Mouse (Mus musculus): Measurements from ENCODE around the gene Arl15.

Gene Arl15

DNA sequence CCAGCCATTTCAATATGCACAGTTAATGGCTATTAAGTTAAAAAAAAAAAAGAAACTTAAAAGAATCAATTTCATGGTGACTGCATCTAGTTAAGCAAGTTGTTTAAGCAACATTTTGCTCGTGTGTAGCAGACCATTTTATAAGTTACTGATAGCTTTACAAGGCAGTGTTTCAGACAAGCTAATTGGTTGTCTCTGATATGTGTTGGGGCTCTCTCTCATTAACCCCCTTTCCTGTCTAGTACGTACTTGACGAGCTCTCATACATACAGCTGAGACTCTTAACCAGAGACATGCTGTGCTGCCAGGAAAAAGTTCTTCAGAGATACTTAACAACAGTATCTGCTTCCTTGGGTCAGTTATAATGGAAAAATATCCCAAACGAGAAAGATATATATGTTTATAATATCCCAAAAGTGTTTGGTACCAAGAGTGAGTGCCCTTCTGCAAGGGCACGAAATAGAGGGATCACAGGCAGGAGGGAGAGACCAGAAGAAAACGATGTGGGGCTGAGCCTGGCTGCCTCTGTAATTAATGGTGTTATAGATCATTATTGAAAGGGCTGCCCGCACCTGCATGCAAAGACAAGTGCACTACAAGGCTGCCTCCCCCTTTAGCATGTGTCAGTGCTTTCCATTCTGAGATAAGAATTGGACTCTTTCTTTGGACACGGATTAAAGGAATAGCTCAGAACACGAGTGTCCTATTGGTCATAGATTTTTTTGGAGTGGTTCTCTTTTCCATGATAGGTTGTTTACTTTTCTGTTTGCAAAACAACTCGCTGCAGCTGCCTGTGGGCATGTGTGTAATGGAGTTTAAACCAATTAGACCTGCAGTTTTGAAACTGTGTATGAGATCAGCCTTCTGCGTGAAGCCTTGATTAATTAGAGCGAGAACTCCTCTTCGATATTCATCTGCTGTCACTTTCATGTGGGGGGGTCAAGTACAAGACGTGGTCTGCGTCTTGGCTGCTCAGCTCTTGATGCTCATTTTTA lies 350.0 kb downstream of the Arl15 start:
- no peak for TF ChIP-seq GATA4 (IDR thresholded peaks at IDR 0.05; ENCODE audit: insufficient replicate concordance, low read length)

DNA sequence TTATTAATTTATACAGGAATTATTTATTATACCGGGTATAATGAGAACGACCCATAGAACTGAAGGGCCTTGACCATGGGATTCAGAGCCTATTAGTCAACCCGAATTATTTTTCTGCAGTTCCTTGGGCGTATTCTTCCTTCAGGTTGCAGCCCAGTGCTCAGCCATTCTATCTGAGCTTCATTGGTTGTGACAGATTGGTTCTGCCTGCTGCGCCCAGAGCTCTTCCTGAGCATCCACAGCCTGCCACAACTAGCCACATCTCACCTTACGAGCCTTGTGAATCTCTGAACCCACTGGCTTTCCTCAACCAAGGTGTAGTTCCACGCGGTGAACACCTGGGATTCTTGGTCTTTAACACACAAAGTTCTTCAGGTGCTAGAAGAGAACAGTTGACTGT lies 350.9 kb downstream of the Arl15 start:
- TF ChIP-seq GATA4 (IDR thresholded peaks at IDR 0.05; ENCODE audit: insufficient replicate concordance, low read length), result no peak

DNA sequence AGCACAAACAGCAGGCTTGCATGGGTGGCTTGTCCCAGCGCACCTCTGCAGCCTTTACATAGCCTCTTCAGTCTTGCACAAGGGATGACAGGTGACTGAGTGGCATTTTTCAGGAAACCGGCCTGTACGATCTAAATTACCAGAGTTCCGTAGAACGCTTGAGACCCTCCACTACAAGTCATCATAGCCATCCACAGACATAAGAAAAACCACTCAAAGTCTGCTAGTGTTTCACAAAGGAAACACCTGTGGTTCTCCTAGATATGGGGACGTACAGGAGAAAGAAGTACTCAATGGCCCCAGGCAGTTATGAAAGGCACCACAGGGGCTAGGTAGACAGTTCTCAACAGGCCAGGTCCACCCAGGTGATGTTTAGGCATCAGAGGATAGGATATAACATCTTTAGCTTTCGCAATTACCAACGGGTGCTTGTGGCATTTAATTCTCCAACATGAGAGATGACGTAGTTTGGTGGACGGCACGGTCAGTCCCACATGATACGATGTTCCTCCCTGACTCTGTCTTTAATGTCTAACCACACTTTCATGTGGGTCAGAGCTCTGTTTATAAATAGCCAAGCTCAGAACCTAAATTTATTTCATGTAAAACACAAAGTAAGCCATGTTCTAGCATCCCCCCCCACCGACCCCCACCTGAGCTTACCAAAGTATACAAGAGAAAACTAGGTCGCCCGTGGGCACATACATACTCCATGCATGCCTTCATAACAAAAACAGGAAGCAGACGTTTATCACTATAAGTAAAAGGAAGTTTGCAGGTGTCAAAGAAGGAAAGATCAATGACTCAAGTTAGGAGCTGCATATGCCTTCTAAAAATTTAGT lies 356.8 kb downstream of the Arl15 start:
- no peak for TF ChIP-seq GATA4 (IDR thresholded peaks at IDR 0.05; ENCODE audit: insufficient replicate concordance, low read length)

DNA sequence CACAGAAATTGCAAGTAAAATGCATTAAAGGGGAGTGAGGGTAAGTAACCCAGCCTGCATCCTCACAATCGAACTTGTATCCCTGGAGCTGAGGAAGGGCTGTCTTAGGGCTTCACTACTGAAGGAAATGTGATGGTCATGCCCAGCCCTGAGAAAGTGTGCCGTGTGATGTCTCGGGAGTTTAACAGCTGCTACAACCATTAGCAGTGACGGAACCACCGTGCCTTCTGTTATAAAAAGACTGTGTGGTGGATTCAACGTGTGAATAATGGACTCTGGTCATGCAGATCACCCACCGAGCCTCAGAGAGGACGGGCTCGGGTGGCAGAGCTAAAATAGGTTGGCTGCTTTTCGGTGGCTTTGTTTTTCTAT lies 357.4 kb downstream of the Arl15 start:
- TF ChIP-seq GATA4 (IDR thresholded peaks at IDR 0.05; ENCODE audit: insufficient replicate concordance, low read length), result no peak

DNA sequence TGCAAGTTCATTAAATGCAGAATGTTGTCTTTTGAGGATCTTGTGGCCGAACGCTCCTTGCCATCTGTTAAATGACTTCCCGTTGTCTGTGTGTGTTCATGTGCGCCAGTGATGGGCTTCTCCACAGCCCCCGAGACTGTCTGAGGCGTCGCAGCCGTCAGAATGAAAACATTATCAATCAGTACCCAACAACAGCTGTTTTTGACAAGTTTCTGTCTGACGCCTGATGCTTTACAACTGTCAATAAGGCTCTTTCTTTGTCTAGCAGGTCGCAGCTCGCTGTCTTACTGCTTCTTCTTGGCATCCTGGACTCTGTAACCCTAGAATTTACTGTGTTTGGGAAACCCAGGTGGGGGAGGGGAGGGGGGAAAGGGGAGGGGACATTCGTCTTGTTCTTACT lies 362.4 kb downstream of the Arl15 start:
- no peak for TF ChIP-seq GATA4 (IDR thresholded peaks at IDR 0.05; ENCODE audit: insufficient replicate concordance, low read length)

- no peak for TF ChIP-seq GATA4 (IDR thresholded peaks at IDR 0.05; ENCODE audit: insufficient replicate concordance, low read length)
Measured at GRCm38 (mm10) chr13:114158111-114158730, 363.9 kb downstream of the Arl15 start.

DNA sequence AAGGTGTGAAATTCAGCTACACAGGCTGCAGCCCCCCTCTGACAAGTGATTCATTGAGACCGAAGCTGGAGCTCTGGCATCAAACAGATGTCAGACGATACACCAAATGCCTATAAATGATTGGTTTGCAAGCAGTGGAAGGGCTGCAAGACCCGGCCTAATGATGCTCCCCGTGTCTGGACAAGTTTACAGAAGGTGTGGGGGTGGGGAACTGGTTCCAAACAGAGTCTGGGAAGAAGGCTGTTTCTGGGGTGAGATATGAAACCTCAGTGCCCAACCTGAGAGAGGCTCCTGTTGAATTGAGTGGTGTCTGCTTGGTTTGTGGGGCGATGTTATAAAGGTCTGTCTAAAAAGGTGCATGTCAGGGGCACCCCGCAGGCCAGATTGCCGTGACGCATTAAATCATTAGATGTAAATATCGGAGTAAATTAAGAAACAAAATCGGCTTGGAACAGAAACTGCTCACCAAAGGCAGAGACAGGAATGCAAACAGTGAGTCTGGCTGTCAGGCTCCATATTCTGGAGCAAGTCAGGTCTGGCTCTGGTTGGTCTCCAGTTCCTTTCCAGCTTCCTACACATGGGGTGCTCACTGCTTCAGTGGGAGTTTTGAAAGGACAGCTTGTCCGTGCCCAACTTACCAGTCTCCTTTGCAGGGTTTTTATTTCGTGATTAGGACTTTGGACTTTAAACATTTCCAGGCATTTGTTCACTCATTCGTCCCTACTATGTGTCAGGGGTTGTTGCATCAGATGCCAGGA lies 365.5 kb downstream of the Arl15 start:
- no peak for TF ChIP-seq GATA4 (IDR thresholded peaks at IDR 0.05; ENCODE audit: insufficient replicate concordance, low read length)

DNA sequence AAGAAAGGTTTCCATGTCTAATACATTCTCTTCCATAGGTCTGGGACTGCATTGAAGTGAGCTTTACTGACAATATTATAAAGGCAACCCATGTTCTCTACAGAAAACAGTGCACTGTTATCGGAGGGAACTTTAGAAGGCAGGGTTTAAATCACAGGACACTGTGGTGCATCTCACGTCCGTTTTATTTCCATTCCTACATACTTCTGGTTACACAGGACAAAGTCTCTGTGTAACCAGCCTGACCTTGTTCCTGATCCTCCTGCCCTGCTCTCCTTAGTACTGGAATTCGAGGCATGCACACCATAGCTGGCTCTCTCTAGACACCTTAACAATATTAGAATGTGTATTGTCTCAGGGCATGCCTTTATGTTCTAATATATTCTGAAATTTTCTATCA lies 368.4 kb downstream of the Arl15 start:
- TF ChIP-seq GATA4 (IDR thresholded peaks at IDR 0.05; ENCODE audit: insufficient replicate concordance, low read length), result no peak

GRCm38 (mm10) chr13:114165616-114166015 lies 371.3 kb downstream of the Arl15 start:
- TF ChIP-seq GATA4 (IDR thresholded peaks at IDR 0.05; ENCODE audit: insufficient replicate concordance, low read length), result no peak

GRCm38 (mm10) chr13:114166439-114167183 lies 372.3 kb downstream of the Arl15 start:
- TF ChIP-seq GATA4 (IDR thresholded peaks at IDR 0.05; ENCODE audit: insufficient replicate concordance, low read length), result no peak

- TF ChIP-seq GATA4 (IDR thresholded peaks at IDR 0.05; ENCODE audit: insufficient replicate concordance, low read length), result no peak
Measured at GRCm38 (mm10) chr13:114170061-114170460, 375.8 kb downstream of the Arl15 start.

- no peak for TF ChIP-seq GATA4 (IDR thresholded peaks at IDR 0.05; ENCODE audit: insufficient replicate concordance, low read length)
Measured at GRCm38 (mm10) chr13:114171465-114171864, 377.2 kb downstream of the Arl15 start.

GRCm38 (mm10) chr13:114188107-114188506 lies 393.8 kb downstream of the Arl15 start:
- TF ChIP-seq GATA4 (IDR thresholded peaks at IDR 0.05; ENCODE audit: insufficient replicate concordance, low read length), result no peak

DNA sequence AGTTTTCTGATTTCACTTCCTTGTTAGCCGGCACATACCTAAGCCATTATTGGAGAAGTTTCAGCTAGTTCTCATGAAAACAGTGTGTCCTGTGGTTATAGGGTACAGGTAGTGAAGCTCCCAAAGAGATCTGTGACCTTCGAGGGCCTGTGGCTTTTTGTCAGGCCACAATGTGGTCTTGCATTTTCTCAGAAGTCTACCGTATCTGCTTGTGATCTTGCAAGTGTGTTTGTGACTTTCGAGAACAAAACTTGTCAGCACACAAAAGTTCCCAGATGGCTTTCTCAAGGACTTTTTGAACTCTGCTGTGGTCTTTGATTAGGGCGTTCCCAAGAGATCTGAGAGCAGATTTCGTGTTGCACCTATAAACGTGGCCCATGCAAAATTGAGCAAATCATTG lies 394.5 kb downstream of the Arl15 start:
- TF ChIP-seq GATA4 (IDR thresholded peaks at IDR 0.05; ENCODE audit: insufficient replicate concordance, low read length), result no peak
